Mouse (Mus musculus) liver, embryonic 16.5 days (tissue): ENCODE results near the gene Fbxw11. TPM values are rescaled to one million over a fixed set of nuclear protein-coding genes. Genes with fewer than 3 reads are reported as not detected.
"Not testable (repeated sequence)": the region's sequence is repeated elsewhere in the genome, so short reads cannot be mapped to it uniquely, and the experiment has no call there.

Experiments
- ATAC-seq: fragments of 200-750 bp; cut with Nextera tagmentation; 2 replicates; pipeline ENCODE4 v1.8.0; 2017; ENCODE audit warnings: low read depth, mild to moderate bottlenecking, moderate number of reproducible peaks, moderate library complexity
- H3K27ac ChIP-seq: fragments of 300-500 bp; sonication (generic); 2 replicates; pipeline ENCODE4 v1.5.1; 2014; ENCODE audit warnings: mild to moderate bottlenecking, low read length
- H3K27me3 ChIP-seq: fragments of 300-500 bp; sonication (generic); 2 replicates; pipeline ENCODE4 v1.6.1; 2014; ENCODE audit warnings: low read depth, low read length, mixed read lengths; ENCODE audit not compliant: control insufficient read depth, insufficient read depth
- H3K36me3 ChIP-seq: fragments of 300-500 bp; sonication (generic); 2 replicates; pipeline ENCODE4 v1.6.1; 2014; ENCODE audit warnings: mild to moderate bottlenecking; ENCODE audit not compliant: control insufficient read depth, insufficient read depth
- H3K4me1 ChIP-seq: fragments of 300-500 bp; sonication (generic); 2 replicates; pipeline ENCODE4 v1.6.1; 2014; ENCODE audit warnings: low read depth, low read length, mixed read lengths; ENCODE audit not compliant: control insufficient read depth
- H3K4me2 ChIP-seq: fragments of 300-500 bp; sonication (generic); 2 replicates; pipeline ENCODE4 v1.6.1; 2014; ENCODE audit warnings: low read depth, low read length, mixed read lengths
- H3K4me3 ChIP-seq: fragments of 300-500 bp; sonication (generic); 2 replicates; pipeline ENCODE4 v1.5.1; 2014; ENCODE audit warnings: low read depth, mild to moderate bottlenecking, low read length
- H3K9ac ChIP-seq: fragments of 300-500 bp; sonication (generic); 2 replicates; pipeline ENCODE4 v1.6.1; 2014; ENCODE audit warnings: low read depth, low read length
- H3K9me3 ChIP-seq: fragments of 300-500 bp; sonication (generic); replicated peaks from 2 replicates; pipeline ENCODE4 v1.6.1; 2016; ENCODE audit warnings: low read length; ENCODE audit not compliant: control insufficient read depth
- WGBS: fragments of 180-500 bp; shearing (Covaris S2); extraction: QIAGEN DNeasy Blood & Tissue Kit; methylation state at CpG from one replicate; pipeline ENCODE4 v1.1.7; 2014; ENCODE audit not compliant: insufficient replicate concordance; 5-methylcytosine and 5-hydroxymethylcytosine counted together
- polyA plus RNA-seq: library from polyadenylated mRNA; unstranded; fragments of >200 nt; fragmentation: Nextera tagmentation; extraction: Ambion mirVana; gene quantifications from 2 replicates; pipeline ENCODE4 v1.2.1, GENCODE M21; 2015

Fbxw11 gene
- polyA plus RNA-seq, 1 experiment from 2014 or later = 19.8 TPM

DNA sequence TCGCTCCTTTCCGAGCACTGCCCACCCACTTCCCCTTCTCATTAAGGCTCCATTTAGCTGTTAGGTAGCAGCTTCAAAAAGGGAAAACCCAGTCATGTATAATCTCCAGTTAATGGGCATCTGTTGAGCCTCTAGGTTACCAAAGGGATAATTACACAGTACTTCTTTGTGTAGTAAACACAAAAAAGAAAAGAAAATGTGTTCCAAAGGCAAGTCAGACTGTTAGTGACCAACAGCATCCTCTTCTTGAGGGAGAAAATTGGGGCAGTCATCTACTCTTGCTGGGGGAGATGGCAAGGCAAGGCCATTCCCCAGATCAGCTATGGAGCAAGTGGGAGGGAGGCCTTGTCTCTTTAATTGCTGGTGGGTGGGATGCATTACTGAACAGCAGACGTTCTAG is 65.0 kb downstream of the Fbxw11 start:
- Histone ChIP-seq H3K27me3 (no peaks in the 10 kb centered on the region), H3K9me3 (no peaks in the 10 kb centered on the region), H3K4me3 (no peak overlapping the region), H3K4me2 (no peak overlapping the region), H3K9ac (no peak overlapping the region), H3K4me1 (no peaks in the 10 kb centered on the region), H3K36me3 (peaks cover 3% of the 10 kb centered on the region), H3K27ac (no peak overlapping the region)
- 57% methylated on average over 3 of the region's 3 CpGs for WGBS
- ATAC-seq = no peak

GRCm38 (mm10) chr11:32708739-32709501 is 66.4 kb downstream of the Fbxw11 start:
- Histone ChIP-seq H3K9me3 (no peaks in the 10 kb centered on the region), H3K9ac (no peak overlapping the region), H3K4me2 (no peak overlapping the region), H3K27me3 (no peaks in the 10 kb centered on the region), H3K36me3 (peaks cover 7% of the 10 kb centered on the region), H3K4me3 (no peak overlapping the region), H3K27ac (no peak overlapping the region), H3K4me1 (no peaks in the 10 kb centered on the region)
- ATAC-seq = no peak; the same call in 1 of the 2 replicates
- 72% methylated on average over 14 of the region's 14 CpGs for WGBS

- H3K4me1 ChIP-seq = no peaks in the 10 kb centered on the region
- no peak overlapping the region for H3K9ac ChIP-seq
- no peak for ATAC-seq
- no peaks in the 10 kb centered on the region for H3K27me3 ChIP-seq
- H3K27ac ChIP-seq = no peak overlapping the region
- peaks cover 7% of the 10 kb centered on the region for H3K36me3 ChIP-seq
- H3K9me3 ChIP-seq = no peaks in the 10 kb centered on the region
- no peak overlapping the region for H3K4me2 ChIP-seq
- no peak overlapping the region for H3K4me3 ChIP-seq
- 7% methylated on average over 1 of the region's 1 CpGs for WGBS
These were observed 67.0 kb downstream of the Fbxw11 start for GRCm38 (mm10) chr11:32709563-32709962.

DNA sequence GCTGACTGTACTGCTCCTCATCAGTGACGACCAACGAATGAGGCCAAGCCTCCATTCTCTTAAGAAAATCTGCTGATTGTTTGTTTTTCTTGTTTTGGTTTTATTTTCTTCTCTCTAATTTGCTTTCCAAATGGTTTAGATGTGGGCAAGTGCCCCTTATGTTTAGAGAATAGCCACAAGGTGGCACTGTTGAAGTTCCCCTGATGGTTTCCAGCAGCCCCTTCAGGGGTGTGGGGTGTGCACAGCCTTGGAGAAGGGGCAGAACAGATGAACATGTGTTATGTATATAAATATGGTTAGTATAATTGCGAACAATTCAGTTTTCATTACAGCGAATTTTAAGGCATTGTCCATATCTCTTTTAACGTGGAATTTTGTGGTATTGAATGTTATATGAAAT is 71.7 kb downstream of the Fbxw11 start:
- 72% methylated on average over 5 of the region's 5 CpGs for WGBS
- peaks cover 7% of the 10 kb centered on the region for H3K36me3 ChIP-seq
- H3K27me3 ChIP-seq = no peaks in the 10 kb centered on the region
- H3K4me1 ChIP-seq = no peaks in the 10 kb centered on the region
- H3K27ac ChIP-seq = no peak overlapping the region
- no peak overlapping the region for H3K9ac ChIP-seq
- H3K4me3 ChIP-seq = no peak overlapping the region
- no peak overlapping the region for H3K4me2 ChIP-seq
- no peak for ATAC-seq
- no peaks in the 10 kb centered on the region for H3K9me3 ChIP-seq

DNA sequence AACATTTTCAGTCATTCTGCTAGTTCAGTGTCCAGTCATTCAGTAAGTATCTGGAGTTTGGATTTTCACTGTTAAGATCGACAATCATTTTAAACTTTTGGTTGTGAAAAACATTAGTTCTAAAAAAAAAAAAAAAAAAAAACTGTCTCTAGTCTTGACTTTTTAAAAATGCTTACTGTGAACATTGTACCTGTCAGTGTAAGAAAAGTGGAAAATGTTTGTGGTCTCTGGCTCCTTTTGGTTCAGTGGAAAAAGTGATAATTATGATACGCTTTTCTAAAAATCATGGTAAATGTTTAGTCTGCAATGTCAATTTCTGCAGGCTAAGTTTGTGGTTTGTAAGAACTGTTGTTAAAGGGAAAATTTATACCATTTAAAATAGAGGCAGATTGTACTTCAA is 72.4 kb downstream of the Fbxw11 start:
- ATAC-seq = no peak
- peaks cover 7% of the 10 kb centered on the region for H3K36me3 ChIP-seq
- H3K4me3 ChIP-seq = no peak overlapping the region
- no peak overlapping the region for H3K9ac ChIP-seq
- no peak overlapping the region for H3K4me2 ChIP-seq
- H3K27ac ChIP-seq = no peak overlapping the region
- no peaks in the 10 kb centered on the region for H3K4me1 ChIP-seq
- no peaks in the 10 kb centered on the region for H3K27me3 ChIP-seq
- no peaks in the 10 kb centered on the region for H3K9me3 ChIP-seq
- WGBS = 84% methylated on average over 2 of the region's 2 CpGs

- Histone ChIP-seq H3K27me3 (no peaks in the 10 kb centered on the region), H3K9me3 (no peaks in the 10 kb centered on the region), H3K27ac (no peak overlapping the region), H3K4me2 (no peak overlapping the region), H3K4me1 (no peaks in the 10 kb centered on the region), H3K4me3 (no peak overlapping the region), H3K9ac (no peak overlapping the region), H3K36me3 (peaks cover 7% of the 10 kb centered on the region)
- WGBS = 52% methylated on average over 6 of the region's 6 CpGs
- no peak for ATAC-seq
These were observed 73.0 kb downstream of the Fbxw11 start for GRCm38 (mm10) chr11:32715495-32715894.

GRCm38 (mm10) chr11:32715970-32716369 is 73.4 kb downstream of the Fbxw11 start:
- H3K9me3 ChIP-seq = no peaks in the 10 kb centered on the region
- H3K4me2 ChIP-seq = no peak overlapping the region
- no peak for ATAC-seq
- no peaks in the 10 kb centered on the region for H3K4me1 ChIP-seq
- H3K36me3 ChIP-seq = peaks cover 7% of the 10 kb centered on the region
- H3K4me3 ChIP-seq = no peak overlapping the region
- H3K27me3 ChIP-seq = no peaks in the 10 kb centered on the region
- H3K27ac ChIP-seq = no peak overlapping the region
- 64% methylated on average over 5 of the region's 5 CpGs for WGBS
- no peak overlapping the region for H3K9ac ChIP-seq

DNA sequence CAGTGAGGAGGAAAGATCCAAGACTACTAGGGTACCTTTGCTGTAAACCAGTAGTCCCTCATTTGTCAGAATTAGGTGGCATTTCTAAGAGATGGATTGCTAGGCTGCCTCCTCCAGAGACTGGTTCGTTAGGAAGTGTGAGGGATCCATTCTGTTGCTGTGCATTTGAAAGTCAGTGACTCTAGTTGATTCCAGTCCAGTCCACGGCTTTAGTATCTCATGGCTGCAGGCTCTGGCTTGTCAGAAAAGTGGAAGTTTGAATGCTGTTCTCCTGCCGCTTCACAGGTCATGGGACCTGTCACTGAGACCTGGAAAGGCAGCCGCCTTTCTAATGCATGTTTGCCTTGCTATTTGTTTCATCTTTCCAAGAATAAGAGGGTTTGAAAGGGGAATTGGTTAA is 74.4 kb downstream of the Fbxw11 start:
- no peaks in the 10 kb centered on the region for H3K27me3 ChIP-seq
- no peak overlapping the region for H3K4me3 ChIP-seq
- WGBS = 66% methylated on average over 4 of the region's 4 CpGs
- ATAC-seq = no peak
- H3K4me1 ChIP-seq = no peaks in the 10 kb centered on the region
- H3K4me2 ChIP-seq = no peak overlapping the region
- peaks cover 6% of the 10 kb centered on the region for H3K36me3 ChIP-seq
- H3K9me3 ChIP-seq = no peaks in the 10 kb centered on the region
- H3K27ac ChIP-seq = no peak overlapping the region
- H3K9ac ChIP-seq = no peak overlapping the region

DNA sequence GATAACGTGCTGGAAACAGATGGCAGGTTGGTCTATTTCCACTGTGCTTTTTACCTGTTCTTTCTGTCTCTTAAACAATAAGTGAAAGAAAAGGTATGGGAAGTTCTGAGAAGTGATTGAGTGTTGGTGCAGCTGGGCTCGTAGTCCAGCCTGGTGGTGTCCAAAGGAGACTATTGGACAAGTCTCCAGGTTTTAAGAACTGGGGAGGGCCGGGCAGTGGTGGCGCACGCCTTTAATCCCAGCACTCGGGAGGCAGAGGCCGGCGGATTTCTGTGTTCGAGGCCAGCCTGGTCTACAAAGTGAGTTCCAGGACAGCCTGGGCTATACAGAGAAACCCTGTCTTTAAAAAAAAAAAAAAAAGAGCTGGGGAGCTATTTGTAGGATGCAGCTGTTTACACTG is 75.2 kb downstream of the Fbxw11 start:
- not testable (repeated sequence) for H3K36me3 ChIP-seq, ATAC-seq, H3K4me1 ChIP-seq, H3K9me3 ChIP-seq, H3K9ac ChIP-seq, H3K4me2 ChIP-seq, H3K27me3 ChIP-seq, H3K27ac ChIP-seq, H3K4me3 ChIP-seq
- WGBS = 87% methylated on average over 9 of the region's 9 CpGs
